Mouse (Mus musculus) G1E (cell line): Measurements from ENCODE around the gene Mfn2.
"Not testable (repeated sequence)": the region's sequence is repeated elsewhere in the genome, so short reads cannot be mapped to it uniquely, and the experiment has no call there.

Experiments
- CTCF ChIP-seq: IDR thresholded peaks from 2 replicates; pipeline ENCODE4 v1.5.1; 2012; ENCODE audit warnings: low read depth, low read length, inconsistent platforms, mixed read lengths
- GATA2 ChIP-seq: IDR thresholded peaks from 2 replicates; pipeline ENCODE4 v1.6.1; 2012; ENCODE audit warnings: low read depth, low read length, inconsistent platforms, borderline replicate concordance
- POLR2AphosphoS5 ChIP-seq: IDR thresholded peaks from 2 replicates; pipeline ENCODE4 v1.6.1; 2012; ENCODE audit warnings: low read depth, low read length, inconsistent platforms; ENCODE audit not compliant: insufficient replicate concordance

DNA sequence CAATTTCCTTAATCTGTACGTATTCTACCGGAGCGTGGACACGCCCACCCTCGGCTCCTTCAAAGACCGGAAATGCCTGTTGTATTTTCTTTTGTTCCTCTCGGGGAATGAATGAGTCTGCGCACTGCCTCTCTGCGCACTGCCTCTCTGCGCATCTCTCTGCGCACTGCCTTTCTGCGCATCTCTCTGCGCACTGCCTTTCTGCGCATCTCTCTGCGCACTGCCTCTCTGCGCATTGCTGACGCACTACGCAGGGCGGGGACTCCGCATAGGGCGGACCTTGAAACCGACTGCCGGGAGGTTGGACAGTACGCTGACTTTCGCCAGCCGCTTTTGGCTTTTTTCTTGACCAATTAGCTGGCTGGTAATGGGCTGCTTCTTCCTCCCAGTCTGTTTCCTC lies 65.2 kb downstream of the Mfn2 start:
- TF ChIP-seq GATA2, CTCF, POLR2AphosphoS5: not testable (repeated sequence)
